Mouse (Mus musculus) liver, adult 2 months (tissue): ENCODE data around the gene Slc26a8. TPM values are rescaled to one million over a fixed set of nuclear protein-coding genes. Genes with fewer than 3 reads are reported as not detected.

ENCODE experiments used
- DNase-seq: peaks from one replicate; pipeline ENCODE4 v3.0.0-alpha.2; 2011; ENCODE audit warnings: low read depth, low spot score; ENCODE audit errors: extremely low read depth
- H3K27ac ChIP-seq: fragments of 200-500 bp; replicated peaks from 2 replicates; pipeline ENCODE4 v1.5.1; 2012; ENCODE audit warnings: low read depth, mild to moderate bottlenecking, control low read depth, inconsistent platforms, low read length; ENCODE audit not compliant: insufficient read depth
- H3K27me3 ChIP-seq: fragments of 200-500 bp; 2 replicates; pipeline ENCODE4 v1.6.1; 2012; ENCODE audit warnings: mild to moderate bottlenecking, moderate library complexity, low read length, inconsistent platforms; ENCODE audit not compliant: control insufficient read depth, insufficient read depth
- H3K36me3 ChIP-seq: fragments of 200-500 bp; 2 replicates; pipeline ENCODE4 v1.6.1; 2012; ENCODE audit warnings: low read length, inconsistent platforms; ENCODE audit not compliant: control insufficient read depth, insufficient read depth
- H3K4me1 ChIP-seq: fragments of 200-500 bp; 2 replicates; pipeline ENCODE4 v1.6.1; 2011; ENCODE audit warnings: low read length; ENCODE audit not compliant: control insufficient read depth, insufficient read depth
- H3K4me3 ChIP-seq: fragments of 200-500 bp; 2 replicates; pipeline ENCODE4 v1.5.1; 2011; ENCODE audit warnings: low read depth, mild to moderate bottlenecking, control low read depth, low read length, moderate library complexity; ENCODE audit not compliant: insufficient read depth
- H3K79me2 ChIP-seq: fragments of 200-500 bp; 2 replicates; pipeline ENCODE4 v1.6.1; 2012; ENCODE audit warnings: inconsistent platforms, mild to moderate bottlenecking, low read length, moderate library complexity; ENCODE audit not compliant: control insufficient read depth, insufficient read depth
- H3K9ac ChIP-seq: fragments of 200-500 bp; 2 replicates; pipeline ENCODE4 v1.6.1; 2012; ENCODE audit warnings: low read depth, mild to moderate bottlenecking, control low read depth, inconsistent platforms, low read length
- CTCF ChIP-seq: fragments of 200-500 bp; IDR thresholded peaks from 2 replicates; pipeline ENCODE4 v1.5.1; 2011; ENCODE audit warnings: low read depth, low read length, control low read depth
- POLR2A ChIP-seq: fragments of 200-500 bp; IDR thresholded peaks from 2 replicates; pipeline ENCODE4 v1.6.1; 2011; ENCODE audit warnings: low read length, control low read depth; ENCODE audit not compliant: insufficient read depth; ENCODE audit errors: extremely low read depth
- WGBS: fragments of 180-500 bp; shearing (Covaris S2); methylation state at CpG from one replicate; pipeline ENCODE4 v1.1.7; 2018; 5-methylcytosine and 5-hydroxymethylcytosine counted together
- polyA plus RNA-seq: library from polyadenylated mRNA; depleted of rRNA; stranded (reverse); fragments of >200 nt; gene quantifications from 2 replicates; pipeline ENCODE4 v1.2.3, GENCODE M21; 2012
- total RNA-seq: library from RNA; depleted of rRNA; stranded (reverse); fragments of >200 nt; gene quantifications from 2 replicates; pipeline ENCODE4 v1.2.3, GENCODE M21; 2014

Gene Slc26a8
- total and polyA plus RNA-seq, 2 experiments = 0.11 TPM; not detected in 1

GRCm38 (mm10) chr17:28691687-28692340, 1.8 kb upstream of the Slc26a8 start:
- Histone ChIP-seq H3K4me1 (peaks cover 28% of the 10 kb centered on the region), H3K27me3 (no peaks in the 10 kb centered on the region), H3K79me2 (peaks cover 20% of the 10 kb centered on the region), H3K36me3 (no peaks in the 10 kb centered on the region), H3K4me3 (peak overlapping the region; percentile 97), H3K9ac (peak overlapping the region; percentile 98), H3K27ac (peak overlapping the region; percentile 71)
- TF ChIP-seq POLR2A = 0 out of 2 replicates have a peak, but pooled peaks have one; percentile 6
- no peak for TF ChIP-seq CTCF
- under 1% methylated on average over 53 of the region's 53 CpGs for WGBS
- DNase-seq = peak; percentile 70

- Histone ChIP-seq H3K27ac (peak within 1 kb of the TSS; percentile 83), H3K79me2 (peaks cover 15% of the 10 kb centered on the region), H3K27me3 (no peaks in the 10 kb centered on the region), H3K9ac (peak within 1 kb of the TSS; percentile 98), H3K36me3 (no peaks in the 10 kb centered on the region), H3K4me3 (peak within 1 kb of the TSS; percentile 97), H3K4me1 (peaks cover 23% of the 10 kb centered on the region)
- under 1% methylated on average over 86 of the region's 86 CpGs for whole genome bisulfite sequencing
- peak; percentile 98 for TF ChIP-seq POLR2A
- TF ChIP-seq CTCF = peak; percentile 93
- peak; percentile 95 for DNase-seq
Observed at GRCm38 (mm10) chr17:28690776-28691686, 998 bp upstream of the Slc26a8 start, which contains the start of gene Mapk14. Mapk14 (plus strand) TSS chr17:28691329.

DNA sequence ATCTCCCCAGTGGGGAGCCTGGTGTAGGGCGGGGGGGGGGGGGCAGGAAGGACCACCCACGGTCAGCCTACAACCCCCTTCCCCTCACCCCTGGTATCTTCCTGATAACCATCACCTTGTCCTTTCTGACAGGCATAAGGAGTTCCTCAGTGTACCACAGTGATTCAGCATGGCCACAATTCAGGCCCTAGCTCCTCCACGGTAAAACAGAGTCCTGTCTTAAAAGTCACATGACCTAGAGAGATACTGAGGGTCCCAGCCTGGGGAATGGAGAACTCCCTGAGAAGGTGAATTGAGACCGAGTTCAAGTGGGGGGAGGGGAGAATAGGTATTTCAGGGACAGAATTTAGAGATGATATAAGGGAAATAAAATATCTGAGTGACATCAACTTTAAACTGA, 2.7 kb downstream of the Slc26a8 start:
- Histone ChIP-seq H3K79me2 (peaks cover 8% of the 10 kb centered on the region), H3K27ac (no peak overlapping the region), H3K36me3 (no peaks in the 10 kb centered on the region), H3K4me1 (peaks cover 15% of the 10 kb centered on the region), H3K4me3 (no peak overlapping the region), H3K27me3 (no peaks in the 10 kb centered on the region), H3K9ac (no peak overlapping the region)
- TF ChIP-seq CTCF (no peak), POLR2A (no peak)
- WGBS = 61% methylated on average over 4 of the region's 4 CpGs
- no peak for DNase-seq

DNA sequence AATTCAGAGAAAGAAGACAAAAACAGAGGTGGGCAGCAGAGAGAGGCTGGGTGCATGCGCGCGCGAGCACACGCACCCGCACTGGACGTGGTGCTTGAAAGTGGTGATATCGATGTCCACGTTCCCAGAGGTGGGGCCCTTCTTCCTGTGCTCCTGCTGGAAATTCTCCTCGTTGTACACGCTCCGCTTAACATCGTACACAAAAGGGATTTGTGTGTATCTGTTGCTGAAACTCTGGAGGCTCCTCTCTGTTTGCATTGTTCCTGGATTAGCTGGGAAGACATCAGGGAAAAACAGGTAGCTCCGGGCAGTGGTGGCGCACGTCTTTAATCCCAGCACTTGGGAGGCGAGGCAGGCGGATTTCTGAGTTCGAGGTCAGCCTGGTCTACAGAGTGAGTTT, 5.4 kb downstream of the Slc26a8 start:
- no peak for DNase-seq
- TF ChIP-seq CTCF (no peak), POLR2A (no peak)
- no peaks in the 10 kb centered on the region for H3K36me3 ChIP-seq
- H3K4me1 ChIP-seq = peaks cover 13% of the 10 kb centered on the region
- H3K27ac ChIP-seq = no peak overlapping the region
- WGBS = 85% methylated on average over 19 of the region's 19 CpGs
- no peak overlapping the region for H3K9ac ChIP-seq
- no peaks in the 10 kb centered on the region for H3K27me3 ChIP-seq
- no peaks in the 10 kb centered on the region for H3K79me2 ChIP-seq
- no peak overlapping the region for H3K4me3 ChIP-seq

GRCm38 (mm10) chr17:28683601-28684000, 6.4 kb downstream of the Slc26a8 start:
- Histone ChIP-seq H3K79me2 (no peaks in the 10 kb centered on the region), H3K27me3 (no peaks in the 10 kb centered on the region), H3K4me1 (peaks cover 13% of the 10 kb centered on the region), H3K27ac (peak overlapping the region; percentile 96), H3K4me3 (no peak overlapping the region), H3K9ac (0 out of 2 replicates have a peak overlapping the region, but pooled peaks have one; percentile 43), H3K36me3 (no peaks in the 10 kb centered on the region)
- WGBS = 12% methylated on average over 1 of the region's 1 CpGs
- DNase-seq = peak; percentile 95
- TF ChIP-seq CTCF = no peak
